Mouse (Mus musculus) midbrain, embryonic 13.5 days (tissue): ENCODE measurements at regions not wholly inside any gene's neighbourhood (a gene's known extent, or its start where the extent isn't known, plus 50 kb on each side); places are given as distances from the start of the nearest gene placed in this dataset.

Experiments
- ATAC-seq: fragments of 200-750 bp; cut with Nextera tagmentation; 2 replicates; pipeline ENCODE4 v1.8.0; 2017; ENCODE audit warnings: mild to moderate bottlenecking, moderate TSS enrichment, moderate library complexity
- H3K27ac ChIP-seq: fragments of 300-500 bp; sonication (generic); 2 replicates; pipeline ENCODE4 v1.5.1; 2015; ENCODE audit warnings: inconsistent platforms, mild to moderate bottlenecking, moderate library complexity
- H3K27me3 ChIP-seq: fragments of 300-500 bp; sonication (generic); 2 replicates; pipeline ENCODE4 v1.6.1; 2015; ENCODE audit warnings: mild to moderate bottlenecking, inconsistent platforms
- H3K36me3 ChIP-seq: fragments of 300-500 bp; sonication (generic); 2 replicates; pipeline ENCODE4 v1.6.1; 2015; ENCODE audit warnings: mild to moderate bottlenecking, inconsistent platforms
- H3K4me1 ChIP-seq: fragments of 300-500 bp; sonication (generic); replicated peaks from 2 replicates; pipeline ENCODE4 v1.6.1; 2015; ENCODE audit warnings: inconsistent platforms
- H3K4me2 ChIP-seq: fragments of 300-500 bp; sonication (generic); replicated peaks from 2 replicates; pipeline ENCODE4 v1.6.1; 2015; ENCODE audit warnings: moderate library complexity, mild to moderate bottlenecking, inconsistent platforms
- H3K4me3 ChIP-seq: fragments of 300-500 bp; sonication (generic); replicated peaks from 2 replicates; pipeline ENCODE4 v1.5.1; 2015; ENCODE audit warnings: mild to moderate bottlenecking, inconsistent platforms
- H3K9ac ChIP-seq: fragments of 300-500 bp; sonication (generic); replicated peaks from 2 replicates; pipeline ENCODE4 v1.6.1; 2015; ENCODE audit warnings: mild to moderate bottlenecking, inconsistent platforms
- H3K9me3 ChIP-seq: fragments of 300-500 bp; sonication (generic); 2 replicates; pipeline ENCODE4 v1.6.1; 2016; ENCODE audit warnings: mild to moderate bottlenecking, inconsistent platforms
- WGBS: fragments of 180-500 bp; shearing (Covaris S2); methylation state at CpG from one replicate; pipeline ENCODE4 v1.1.7; 2015; 5-methylcytosine and 5-hydroxymethylcytosine counted together

- no peaks in the 10 kb centered on the region for H3K36me3 ChIP-seq
- no peak overlapping the region for H3K4me2 ChIP-seq
- H3K9me3 ChIP-seq = peaks cover 3% of the 10 kb centered on the region; the same call in 1 of the 2 replicates
- H3K4me1 ChIP-seq = no peaks in the 10 kb centered on the region; the same call in 1 of the 2 replicates
- H3K9ac ChIP-seq = no peak overlapping the region
- no peaks in the 10 kb centered on the region for H3K27me3 ChIP-seq
- ATAC-seq = no peak
- WGBS = 59% methylated on average over 1 of the region's 1 CpGs
- H3K4me3 ChIP-seq = no peak overlapping the region
- H3K27ac ChIP-seq = no peak overlapping the region
These were observed 450.4 kb downstream of the Tns1 start for GRCm38 (mm10) chr1:73673851-73674235.

- H3K9ac ChIP-seq = no peak overlapping the region
- WGBS = 26% methylated on average over 4 of the region's 4 CpGs
- ATAC-seq = no peak
These were observed 450.9 kb downstream of the Tns1 start for GRCm38 (mm10) chr1:73673191-73673850.

GRCm38 (mm10) chr1:73672239-73672638, 452.0 kb downstream of the Tns1 start:
- no peak for ATAC-seq
- Histone ChIP-seq H3K27me3 (no peaks in the 10 kb centered on the region), H3K36me3 (no peaks in the 10 kb centered on the region), H3K27ac (no peak overlapping the region), H3K9me3 (peaks cover 3% of the 10 kb centered on the region; the same call in 1 of the 2 replicates), H3K4me1 (no peaks in the 10 kb centered on the region; the same call in 1 of the 2 replicates), H3K4me3 (no peak overlapping the region), H3K4me2 (no peak overlapping the region), H3K9ac (no peak overlapping the region)
- 90% methylated on average over 4 of the region's 4 CpGs for WGBS

More at GRCm38 (mm10) chr1:73673191-73673850, 450.9 kb downstream of the Tns1 start:
- Histone ChIP-seq H3K4me1 (no peaks in the 10 kb centered on the region; the same call in 1 of the 2 replicates), H3K27me3 (no peaks in the 10 kb centered on the region), H3K9me3 (peaks cover 3% of the 10 kb centered on the region; the same call in 1 of the 2 replicates), H3K4me2 (no peak overlapping the region), H3K27ac (no peak overlapping the region), H3K36me3 (no peaks in the 10 kb centered on the region), H3K4me3 (no peak overlapping the region)

DNA sequence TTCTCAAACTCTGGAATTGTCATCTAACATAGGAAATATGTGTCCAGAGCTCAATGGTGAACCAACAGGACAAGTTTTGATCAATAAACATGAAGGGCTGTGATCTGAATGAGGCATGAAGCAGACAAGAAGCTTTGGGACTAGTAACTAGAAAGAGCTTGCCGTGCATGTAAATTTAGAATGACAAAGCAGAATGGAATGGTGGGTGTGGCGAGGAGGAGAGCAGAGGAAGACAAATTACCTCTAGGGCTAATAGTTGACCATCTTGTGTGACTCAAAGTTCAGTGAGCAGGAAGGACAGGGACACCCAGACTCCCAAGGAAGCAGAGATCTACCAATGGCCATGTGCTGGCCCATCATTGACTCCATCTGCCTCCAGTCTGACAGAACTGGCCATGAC, 455.6 kb downstream of the Tns1 start:
- Histone ChIP-seq H3K4me1 (no peaks in the 10 kb centered on the region; the same call in 1 of the 2 replicates), H3K36me3 (no peaks in the 10 kb centered on the region), H3K27ac (no peak overlapping the region), H3K27me3 (no peaks in the 10 kb centered on the region), H3K9ac (no peak overlapping the region), H3K4me2 (no peak overlapping the region), H3K9me3 (no peaks in the 10 kb centered on the region), H3K4me3 (no peak overlapping the region)
- 78% methylated on average over 2 of the region's 2 CpGs for WGBS
- no peak for ATAC-seq

DNA sequence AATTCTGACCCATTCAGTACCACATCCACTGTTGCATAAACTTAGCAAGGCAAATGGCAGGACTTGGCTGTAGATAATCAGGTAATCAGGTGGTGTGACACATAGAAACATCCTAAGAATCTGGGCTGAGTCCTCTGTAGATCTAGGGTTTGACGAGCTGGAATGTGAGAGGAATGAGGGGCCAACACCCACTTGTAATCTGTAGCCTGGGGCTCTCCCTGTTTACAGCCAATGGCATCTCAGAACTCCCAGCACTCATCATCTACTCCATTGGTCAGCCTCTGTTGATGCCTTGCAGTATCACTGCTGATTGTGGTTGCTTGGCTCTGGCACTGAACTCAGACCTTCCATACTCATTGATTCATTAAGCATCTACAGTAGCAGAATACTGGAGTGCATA, 460.7 kb downstream of the Tns1 start:
- no peak overlapping the region for H3K4me2 ChIP-seq
- no peak overlapping the region for H3K27ac ChIP-seq
- 76% methylated on average over 1 of the region's 1 CpGs for WGBS

GRCm38 (mm10) chr1:73645011-73645410, 479.2 kb downstream of the Tns1 start:
- 85% methylated on average over 3 of the region's 3 CpGs for WGBS

More for the DNA sequence above, 460.7 kb downstream of the Tns1 start:
- no peak overlapping the region for H3K9ac ChIP-seq
- H3K4me3 ChIP-seq = no peak overlapping the region
- H3K27me3 ChIP-seq = no peaks in the 10 kb centered on the region
- H3K9me3 ChIP-seq = no peaks in the 10 kb centered on the region
- no peak for ATAC-seq
- no peaks in the 10 kb centered on the region for H3K36me3 ChIP-seq
- no peaks in the 10 kb centered on the region for H3K4me1 ChIP-seq

GRCm38 (mm10) chr1:73644394-73644793, 479.9 kb downstream of the Tns1 start:
- H3K4me2 ChIP-seq = no peak overlapping the region
- no peak overlapping the region for H3K9ac ChIP-seq
- H3K9me3 ChIP-seq = no peaks in the 10 kb centered on the region
- H3K36me3 ChIP-seq = no peaks in the 10 kb centered on the region
- H3K27me3 ChIP-seq = no peaks in the 10 kb centered on the region
- H3K27ac ChIP-seq = no peak overlapping the region
- WGBS = 63% methylated on average over 5 of the region's 5 CpGs
- ATAC-seq = no peak
- H3K4me3 ChIP-seq = no peak overlapping the region
- H3K4me1 ChIP-seq = peaks cover 40% of the 10 kb centered on the region

More at GRCm38 (mm10) chr1:73645011-73645410, 479.2 kb downstream of the Tns1 start:
- Histone ChIP-seq H3K4me1 (peaks cover 38% of the 10 kb centered on the region), H3K36me3 (no peaks in the 10 kb centered on the region), H3K9ac (no peak overlapping the region), H3K4me2 (no peak overlapping the region), H3K9me3 (no peaks in the 10 kb centered on the region), H3K27me3 (no peaks in the 10 kb centered on the region), H3K27ac (no peak overlapping the region), H3K4me3 (no peak overlapping the region)
- no peak for ATAC-seq

DNA sequence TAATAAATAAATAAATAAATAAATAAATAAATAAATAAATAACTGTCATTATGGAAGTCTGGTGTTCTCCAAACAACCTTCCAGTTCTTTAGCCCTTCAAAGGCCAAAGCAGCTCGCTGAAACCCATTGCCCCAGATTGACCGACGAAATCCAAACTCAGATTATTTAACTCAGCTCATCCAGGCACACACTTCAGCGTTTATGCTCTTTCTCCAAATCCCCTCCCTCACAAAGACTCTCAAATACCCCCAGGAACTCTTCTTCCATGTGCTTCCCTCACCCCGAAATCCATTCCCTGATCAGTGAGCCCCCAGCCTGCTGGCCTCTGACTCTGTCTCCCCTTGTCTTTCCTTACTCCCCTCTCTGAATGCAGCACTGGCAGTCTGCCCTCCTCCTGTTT, 480.8 kb downstream of the Tns1 start:
- peaks cover 40% of the 10 kb centered on the region for H3K4me1 ChIP-seq
- H3K27ac ChIP-seq = no peak overlapping the region
- no peaks in the 10 kb centered on the region for H3K9me3 ChIP-seq
- H3K4me3 ChIP-seq = no peak overlapping the region
- no peak for ATAC-seq
- H3K36me3 ChIP-seq = no peaks in the 10 kb centered on the region
- H3K27me3 ChIP-seq = no peaks in the 10 kb centered on the region
- WGBS = 63% methylated on average over 5 of the region's 5 CpGs
- H3K4me2 ChIP-seq = no peak overlapping the region
- no peak overlapping the region for H3K9ac ChIP-seq

- Histone ChIP-seq H3K4me3 (no peak overlapping the region), H3K27me3 (no peaks in the 10 kb centered on the region), H3K36me3 (no peaks in the 10 kb centered on the region), H3K9me3 (no peaks in the 10 kb centered on the region), H3K9ac (no peak overlapping the region), H3K4me1 (peaks cover 40% of the 10 kb centered on the region), H3K4me2 (no peak overlapping the region), H3K27ac (no peak overlapping the region)
- ATAC-seq = peak; percentile 62
- 6% methylated on average over 7 of the region's 7 CpGs for WGBS
These were observed 481.5 kb downstream of the Tns1 start for GRCm38 (mm10) chr1:73642691-73643109.

DNA sequence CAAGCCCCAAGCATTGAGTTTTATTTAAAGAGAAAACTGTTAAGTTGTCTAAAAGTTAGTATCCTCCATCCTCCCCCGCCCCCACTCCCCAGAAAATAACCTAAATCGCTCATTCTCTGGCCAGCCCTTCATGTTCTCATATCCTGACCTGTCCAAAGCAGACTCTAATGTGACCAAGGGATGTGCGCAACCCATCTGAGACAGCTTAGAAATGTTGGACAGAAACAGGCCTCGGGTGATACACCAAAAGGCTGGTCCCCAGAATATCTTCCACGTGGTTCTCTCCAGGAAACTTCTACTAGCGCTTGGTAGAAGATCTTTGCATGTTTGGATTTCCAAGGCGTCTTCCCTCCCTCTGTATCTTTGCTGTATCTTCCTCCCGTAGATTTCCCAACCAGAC, 482.8 kb downstream of the Tns1 start:
- H3K27ac ChIP-seq = peak overlapping the region; percentile 25
- no peak for ATAC-seq

DNA sequence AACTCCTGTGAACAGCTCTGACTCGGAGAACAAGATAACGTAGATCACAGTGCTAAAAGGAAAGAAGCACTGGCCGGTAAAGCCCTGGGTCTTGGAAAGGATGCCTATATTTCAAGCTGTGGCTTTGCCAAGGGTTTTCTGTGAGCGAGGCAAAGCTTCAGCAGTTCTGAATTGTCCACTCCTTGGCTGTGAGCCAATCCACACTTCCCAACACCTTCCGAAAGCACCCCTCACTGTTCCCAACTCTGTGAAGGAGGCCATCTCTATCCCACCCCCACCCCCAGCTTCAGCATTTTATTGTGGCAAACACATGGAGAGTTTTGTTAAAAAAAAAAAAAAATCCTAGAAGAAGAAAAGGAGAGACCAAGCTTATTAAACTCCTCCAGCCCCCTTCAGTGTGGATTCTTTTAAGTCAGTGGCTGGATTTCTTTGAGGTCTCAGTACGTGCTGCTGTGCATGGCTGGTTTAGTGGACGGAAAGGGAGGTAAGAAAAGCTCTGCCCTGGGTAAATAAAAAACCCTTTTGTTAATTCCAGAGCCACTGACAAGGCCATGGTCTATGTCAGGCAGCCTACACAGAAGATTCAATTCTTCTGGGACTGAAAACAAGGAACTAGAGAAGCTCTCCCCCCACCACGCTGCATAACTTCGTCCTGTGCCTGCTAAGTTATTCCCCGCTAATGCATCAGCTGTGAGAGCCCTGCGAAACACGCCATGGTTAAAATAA, 483.4 kb downstream of the Tns1 start:
- Histone ChIP-seq H3K27ac (peak overlapping the region; percentile 54), H3K36me3 (no peaks in the 10 kb centered on the region), H3K4me3 (no peak overlapping the region), H3K9ac (no peak overlapping the region), H3K4me1 (peaks cover 40% of the 10 kb centered on the region), H3K27me3 (no peaks in the 10 kb centered on the region), H3K4me2 (0 out of 2 replicates have a peak overlapping the region, but pooled peaks have one; percentile 16), H3K9me3 (no peaks in the 10 kb centered on the region)
- WGBS = 9% methylated on average over 12 of the region's 12 CpGs
- peak; percentile 83 for ATAC-seq

More for the DNA sequence above, 482.8 kb downstream of the Tns1 start:
- WGBS = 73% methylated on average over 8 of the region's 8 CpGs
- Histone ChIP-seq H3K9ac (no peak overlapping the region), H3K4me3 (no peak overlapping the region), H3K9me3 (no peaks in the 10 kb centered on the region), H3K27me3 (no peaks in the 10 kb centered on the region), H3K4me2 (no peak overlapping the region), H3K36me3 (no peaks in the 10 kb centered on the region), H3K4me1 (peaks cover 40% of the 10 kb centered on the region)

DNA sequence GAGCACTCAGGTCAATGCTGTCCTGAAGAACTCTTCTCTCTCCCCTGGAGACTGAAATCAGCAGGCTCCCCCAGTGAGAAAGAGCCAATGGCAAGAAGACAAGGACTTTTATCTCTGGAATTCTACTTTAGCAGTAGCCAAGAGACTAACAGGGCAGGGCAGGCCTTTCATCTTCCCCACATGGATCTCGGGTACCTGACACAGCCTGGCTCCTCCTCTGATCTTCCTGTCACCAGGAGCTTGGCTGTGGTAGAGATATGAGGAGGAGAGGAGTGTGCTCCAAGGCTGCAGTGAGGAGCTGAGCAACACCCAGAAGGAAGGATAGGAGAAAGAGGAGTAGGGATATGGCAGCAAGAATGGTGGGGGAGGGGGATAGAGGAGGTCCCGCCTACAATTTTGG, 488.5 kb downstream of the Tns1 start:
- no peak overlapping the region for H3K4me3 ChIP-seq
- H3K27me3 ChIP-seq = no peaks in the 10 kb centered on the region
- ATAC-seq = no peak
- no peaks in the 10 kb centered on the region for H3K9me3 ChIP-seq
- H3K4me2 ChIP-seq = no peak overlapping the region
- H3K27ac ChIP-seq = no peak overlapping the region
- WGBS = 73% methylated on average over 2 of the region's 2 CpGs
- no peaks in the 10 kb centered on the region for H3K36me3 ChIP-seq
- no peak overlapping the region for H3K9ac ChIP-seq
- peaks cover 7% of the 10 kb centered on the region for H3K4me1 ChIP-seq
